Mouse (Mus musculus) retina, postnatal 1 day (tissue): Measurements from ENCODE around the gene Khdc1c.
A peak's percentile ranks its signal among the peaks of the same experiment; 100 is the strongest.
"Not testable (repeated sequence)": the region's sequence is repeated elsewhere in the genome, so short reads cannot be mapped to it uniquely, and the experiment has no call there.

Experiments
- DNase-seq: peaks from one replicate; pipeline ENCODE4 v3.0.0-alpha.2; 2012

Gene Khdc1c

GRCm38 (mm10) chr1:21368031-21368430 is at the start of gene Khdc1c:
Gene Khdc1c (plus strand): TSS chr1:21368331.
- DNase-seq: not testable (repeated sequence)

DNA sequence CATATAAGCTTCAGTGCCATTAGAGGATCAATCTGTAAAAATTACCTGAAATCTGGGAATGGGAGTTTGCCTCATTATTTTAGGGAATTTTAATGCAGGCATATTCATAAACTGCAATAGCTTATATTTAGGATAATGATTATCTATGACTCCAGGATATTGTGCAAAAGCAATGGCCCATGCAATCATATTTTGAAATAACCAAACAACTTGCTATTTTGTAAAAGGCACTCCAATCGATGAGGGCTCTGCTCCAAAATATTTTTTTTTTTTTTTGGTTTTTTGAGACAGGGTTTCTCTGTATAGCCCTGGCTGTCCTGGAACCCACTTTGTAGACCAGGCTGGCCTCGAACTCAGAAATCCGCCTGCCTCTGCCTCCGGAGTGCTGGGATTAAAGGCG is 47.9 kb upstream of the Khdc1c start:
- DNase-seq: not testable (repeated sequence)

DNA sequence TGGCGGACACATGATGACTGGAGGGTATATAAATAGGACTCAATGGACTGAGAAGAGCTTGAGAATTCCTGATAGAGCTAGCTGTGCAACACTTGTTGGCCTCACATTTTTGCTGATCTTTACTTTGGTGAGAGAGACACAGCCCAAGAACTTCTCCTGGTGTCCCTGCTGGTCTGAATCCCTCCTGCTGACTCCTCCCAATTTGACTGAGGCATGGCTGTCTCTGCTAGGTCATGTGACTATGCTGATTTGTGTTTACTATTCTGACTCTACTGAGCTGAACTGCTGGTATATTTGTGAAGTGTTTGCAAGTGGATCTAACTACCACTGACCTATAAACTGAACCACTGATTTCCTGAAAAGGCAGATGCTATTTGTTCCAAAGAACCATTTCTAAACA is 46.5 kb upstream of the Khdc1c start:
- DNase-seq: no peak

DNA sequence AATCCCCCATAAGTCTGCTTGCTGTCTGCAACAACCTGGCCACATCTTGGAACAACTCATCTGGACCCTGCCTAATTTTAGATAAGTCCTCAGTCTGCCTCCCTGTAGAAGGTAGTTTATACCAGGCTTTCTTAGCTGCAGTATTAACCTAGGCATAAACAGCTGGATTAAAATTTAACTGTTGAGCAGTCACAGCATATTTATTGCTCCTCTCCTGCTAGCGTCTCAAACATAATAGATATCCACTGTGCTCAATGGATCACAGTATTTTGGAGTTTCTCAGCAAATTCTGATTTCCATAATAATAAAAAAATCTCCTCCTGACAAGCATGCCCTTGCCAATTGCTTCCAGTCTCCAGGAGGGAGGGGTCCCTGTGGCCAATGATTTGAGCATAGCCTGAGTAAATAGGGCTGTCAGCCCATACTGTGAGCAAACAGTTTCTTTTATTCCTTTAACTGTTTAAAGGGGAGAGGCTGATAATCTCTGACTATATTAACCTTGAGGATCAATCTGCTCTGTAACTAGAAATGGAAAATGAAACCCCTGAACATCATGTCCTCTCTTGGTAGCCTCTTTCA is 44.0 kb upstream of the Khdc1c start:
- no peak for DNase-seq

DNA sequence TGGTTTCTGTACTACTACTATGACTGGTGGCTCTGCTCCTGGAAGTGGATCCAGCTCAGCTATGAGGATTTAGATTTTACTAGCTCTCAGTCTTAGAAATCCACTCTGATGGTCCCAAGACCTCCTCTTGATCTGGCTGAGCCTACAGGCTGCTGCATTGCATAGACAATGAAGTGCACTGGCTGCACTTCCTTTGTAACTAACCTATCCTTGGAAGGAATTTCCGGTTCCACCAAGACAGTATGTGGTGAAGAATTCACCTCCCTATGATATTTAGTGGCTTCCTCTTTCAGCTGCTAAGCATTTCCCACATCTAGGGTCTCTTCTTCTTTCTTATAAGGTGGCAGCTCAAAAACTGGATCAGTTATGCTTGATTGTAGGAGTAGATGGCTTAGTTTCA is 43.5 kb upstream of the Khdc1c start:
- DNase-seq: no peak

- no peak for DNase-seq
Measured at GRCm38 (mm10) chr1:21326733-21327132, 41.4 kb upstream of the Khdc1c start.

DNA sequence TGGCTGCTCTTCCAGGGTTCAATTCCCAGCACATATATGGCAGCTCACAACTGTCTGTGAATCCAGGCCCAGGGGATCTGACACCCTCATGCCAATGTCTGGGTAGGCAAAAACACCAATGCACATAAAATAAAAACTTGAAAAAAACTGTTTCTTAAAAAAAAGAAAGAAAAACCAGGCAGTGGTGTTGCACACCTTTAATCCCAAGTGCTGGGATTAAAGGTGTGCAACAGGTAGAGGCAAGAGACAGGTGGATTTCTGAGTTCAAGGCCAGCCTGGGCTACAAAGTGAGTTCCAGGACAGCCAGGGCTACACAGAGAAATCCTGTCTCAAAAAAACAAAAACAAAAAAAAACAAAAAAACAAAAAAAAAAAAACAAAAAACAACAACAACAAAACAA is 37.0 kb upstream of the Khdc1c start:
- not testable (repeated sequence) for DNase-seq

DNA sequence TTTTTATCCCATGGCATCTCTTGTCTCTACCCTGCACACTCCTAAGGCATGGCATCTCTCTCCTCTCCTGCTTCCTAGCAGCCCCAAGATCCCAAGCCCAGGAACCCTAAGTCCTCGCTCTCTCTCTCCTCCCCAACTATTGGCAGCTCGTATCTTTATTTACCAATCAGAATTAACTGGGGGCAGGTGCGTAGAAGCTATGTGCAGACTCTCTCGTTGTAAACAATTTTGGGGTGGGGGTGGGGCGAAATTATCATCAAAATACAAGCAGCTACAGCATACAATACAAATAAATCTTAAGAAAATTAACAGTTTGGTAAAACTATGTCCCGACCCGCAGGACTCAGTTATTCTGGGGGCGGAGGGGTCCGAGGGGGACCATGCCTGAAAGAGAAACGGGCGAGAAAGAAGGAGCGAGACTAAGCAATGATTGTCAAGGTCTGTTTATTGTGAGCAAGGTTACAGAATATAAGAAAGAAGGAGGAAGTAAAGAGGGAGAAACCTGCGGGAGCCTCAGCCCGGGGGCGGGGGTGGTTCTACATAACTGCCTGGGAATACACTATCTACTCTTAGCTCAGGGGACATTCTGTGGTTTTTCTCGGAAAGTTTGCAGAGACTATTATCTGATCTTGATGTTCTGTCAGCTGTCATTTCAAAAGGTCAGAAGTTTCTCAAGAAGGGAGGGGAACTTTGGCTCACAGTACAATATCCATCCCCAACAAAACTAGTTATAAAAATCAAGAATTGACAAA is 34.7 kb upstream of the Khdc1c start:
- no peak for DNase-seq

GRCm38 (mm10) chr1:21335836-21336235 is 32.3 kb upstream of the Khdc1c start:
- DNase-seq: no peak

DNA sequence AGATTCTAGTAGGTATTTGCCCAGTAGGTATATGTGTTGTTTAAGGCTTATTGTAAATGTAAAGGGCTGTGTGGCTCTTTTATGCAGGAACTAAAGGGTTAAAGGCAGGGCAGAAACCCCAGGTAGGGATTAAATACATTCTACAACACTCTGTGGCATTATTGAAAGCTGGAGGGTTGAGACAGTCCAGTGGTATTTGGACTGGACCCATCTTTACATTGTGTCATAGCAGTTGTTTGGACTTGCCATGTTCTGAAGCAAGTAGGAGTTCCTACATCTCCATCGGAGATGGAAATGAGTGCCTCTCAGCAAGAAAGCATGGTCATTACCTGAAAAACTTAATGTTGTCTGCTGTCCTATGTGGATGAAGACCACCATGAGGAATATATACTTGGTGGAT is 27.4 kb upstream of the Khdc1c start:
- DNase-seq: no peak

DNA sequence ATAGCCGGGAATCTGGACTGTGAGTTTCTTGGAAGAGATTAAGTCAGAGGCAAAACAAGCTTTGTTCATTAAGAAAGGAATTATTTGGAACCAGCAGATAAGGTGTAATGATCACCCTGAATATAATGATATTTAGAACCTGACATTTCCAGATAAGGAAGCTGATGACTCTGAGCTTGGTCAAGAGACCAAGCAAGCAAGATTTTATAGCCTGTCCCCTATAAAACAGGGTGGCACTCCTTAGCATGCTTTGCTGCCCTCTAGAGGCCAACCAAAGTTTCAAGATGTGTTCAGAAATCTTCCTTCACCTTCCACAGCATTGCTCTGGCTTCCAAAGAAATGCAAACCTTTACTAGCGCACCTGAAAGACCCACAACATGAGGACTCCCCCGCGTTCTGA is 23.9 kb upstream of the Khdc1c start:
- peak; percentile 61 for DNase-seq

DNA sequence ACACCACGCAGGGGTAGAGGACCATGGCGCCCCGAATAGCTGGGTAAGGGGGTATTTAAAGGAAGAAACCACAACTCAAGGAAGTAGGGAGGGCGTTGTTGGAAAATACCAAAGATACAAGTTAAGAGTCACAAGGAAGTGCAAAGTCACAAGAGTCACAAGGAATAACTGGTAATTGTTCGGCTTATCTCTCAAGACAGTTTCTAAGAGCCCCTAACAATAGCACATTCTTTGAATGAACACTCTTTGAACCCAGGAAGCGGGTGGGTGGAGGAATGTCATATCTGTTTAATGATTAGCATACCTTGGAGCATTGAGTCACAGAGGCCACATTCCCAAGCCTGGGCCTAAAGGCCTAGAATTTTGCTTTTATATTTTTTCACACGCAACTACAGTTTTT is 23.4 kb upstream of the Khdc1c start:
- not testable (repeated sequence) for DNase-seq

- DNase-seq: no peak
Measured at GRCm38 (mm10) chr1:21349341-21349740, 18.8 kb upstream of the Khdc1c start, which contains the start of gene Khdc1a. Gene Khdc1a (plus strand): TSS chr1:21349641.

GRCm38 (mm10) chr1:21383256-21383655 is 15.1 kb downstream of the Khdc1c start, which contains the start of gene Khdc1b:
Gene Khdc1b (plus strand): TSS chr1:21383556.
- no peak for DNase-seq

GRCm38 (mm10) chr1:21391138-21391671 is 23.1 kb downstream of the Khdc1c start:
- no peak for DNase-seq

DNA sequence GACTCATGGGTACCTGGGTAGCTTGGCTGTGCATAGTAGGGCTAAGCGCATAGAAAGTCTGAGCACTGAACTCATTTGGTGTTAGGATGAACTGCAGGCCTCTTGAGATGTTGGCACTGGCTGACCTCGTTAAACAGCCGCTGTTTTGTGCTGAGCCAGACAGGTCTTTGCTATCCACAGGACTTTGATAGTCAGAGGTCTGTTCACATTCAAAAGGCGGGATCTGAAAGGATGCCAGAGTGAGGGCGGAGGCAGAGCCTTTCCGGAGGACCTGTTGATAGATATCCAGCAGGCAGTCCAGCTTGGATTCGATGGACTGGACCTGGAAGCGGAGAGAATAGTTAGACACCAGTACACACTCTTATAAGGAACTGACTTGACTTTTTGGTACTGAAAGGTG is 34.7 kb downstream of the Khdc1c start:
- DNase-seq: no peak

DNA sequence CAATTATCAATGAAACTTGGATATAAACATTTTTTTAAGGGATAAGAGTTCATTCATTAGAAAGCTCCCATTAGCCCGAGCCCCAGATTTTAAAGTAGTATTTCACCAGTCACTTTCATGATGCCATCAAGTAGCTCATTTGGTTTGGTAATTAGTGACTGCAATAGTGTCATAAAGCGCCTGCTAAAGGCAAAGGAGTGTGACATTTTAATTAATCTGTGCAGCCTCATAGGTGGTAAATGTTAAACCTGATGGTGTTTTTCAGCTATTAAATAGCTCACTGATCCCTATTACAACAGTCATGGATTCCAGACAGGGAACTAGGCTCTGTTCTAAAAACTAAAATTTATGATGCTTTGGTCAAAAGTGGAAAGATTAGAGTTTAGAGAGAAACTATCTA is 39.1 kb downstream of the Khdc1c start:
- no peak for DNase-seq

- peak; percentile 83 for DNase-seq
Measured at GRCm38 (mm10) chr1:21411331-21412196, 43.4 kb downstream of the Khdc1c start.

GRCm38 (mm10) chr1:21412197-21412555 is 44.0 kb downstream of the Khdc1c start:
- DNase-seq: no peak

DNA sequence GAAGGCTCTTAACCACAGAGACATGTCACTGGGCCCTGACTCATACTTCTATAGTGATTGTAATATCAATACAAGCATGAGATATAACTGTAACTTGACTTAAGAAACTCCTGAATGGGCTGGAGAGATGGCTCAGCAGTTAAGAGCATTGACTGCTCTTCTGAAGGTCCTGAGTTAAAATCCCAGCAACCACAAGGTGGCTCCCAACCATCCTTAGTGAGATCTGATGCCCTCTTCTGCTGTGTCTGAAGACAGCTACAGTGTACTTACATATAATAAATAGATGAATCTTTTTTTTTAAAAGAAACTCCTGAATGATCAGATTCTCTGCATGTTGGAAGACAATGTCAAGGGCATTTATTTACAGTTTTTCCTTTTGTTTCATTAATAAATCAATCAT is 51.2 kb downstream of the Khdc1c start:
- peak; percentile 6 for DNase-seq
